Mouse (Mus musculus) spleen, postnatal 4 days (tissue): ENCODE results near the gene Nub1.

Experiments
- DNase-seq, 2 experiments: peaks; one replicate each; pipeline ENCODE4 v3.0.0; 2022; ENCODE audit warnings: low spot score in 2 of 2

Gene Nub1

DNA sequence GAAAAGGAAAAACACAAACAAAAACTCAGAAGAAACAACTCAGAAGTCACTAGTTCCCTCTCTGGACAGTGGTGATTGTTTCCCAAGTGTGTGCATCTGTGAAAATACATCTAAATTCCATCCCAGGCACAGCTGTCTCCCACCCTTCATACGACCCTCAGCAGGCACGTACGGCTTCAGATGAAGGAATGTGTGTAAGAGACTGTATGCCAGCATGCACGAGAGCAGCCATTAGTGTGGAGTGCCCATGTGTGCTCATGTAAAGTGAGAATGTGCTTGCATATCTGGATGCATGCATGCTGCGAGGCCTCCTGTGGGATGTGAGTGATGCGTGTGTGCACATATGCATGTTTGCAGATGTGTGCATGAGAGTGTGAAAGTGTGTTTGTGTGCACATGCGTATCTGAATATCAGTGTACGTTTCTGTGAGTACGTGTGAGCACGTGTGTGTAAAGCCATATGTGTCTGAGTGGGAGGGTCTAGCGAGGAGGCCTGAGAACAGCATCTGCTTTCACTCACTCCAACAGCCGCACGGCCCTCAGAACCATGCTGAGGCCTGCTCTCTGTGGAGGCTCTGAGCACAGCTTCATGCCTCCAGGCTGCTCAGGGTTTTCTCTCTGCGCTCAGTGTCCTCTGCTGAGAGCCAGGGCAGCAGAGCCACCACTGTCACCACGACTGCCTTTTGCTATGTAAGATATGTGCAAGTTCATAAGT is 56.0 kb downstream of the Nub1 start:
- DNase-seq: no peak

DNA sequence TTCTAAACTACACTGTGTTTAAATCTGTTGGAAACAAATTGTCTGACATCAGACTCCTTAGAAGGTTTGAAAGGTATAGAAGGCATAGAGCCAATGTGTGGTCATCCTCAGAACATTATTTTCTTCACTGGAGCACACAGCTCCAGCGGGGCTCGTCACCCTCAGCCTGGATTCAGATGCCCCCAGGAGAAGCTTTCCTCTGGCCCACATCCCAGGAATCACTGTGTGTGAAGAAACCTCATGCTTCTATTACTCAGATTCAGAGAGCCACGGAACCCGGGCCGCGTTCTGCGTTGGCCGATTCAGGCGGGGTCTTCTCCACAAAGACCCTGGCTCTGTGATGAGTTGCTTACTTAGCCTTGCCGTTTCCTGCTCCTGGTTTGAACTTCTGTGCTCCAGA is 58.6 kb downstream of the Nub1 start:
- DNase-seq: no peak

DNA sequence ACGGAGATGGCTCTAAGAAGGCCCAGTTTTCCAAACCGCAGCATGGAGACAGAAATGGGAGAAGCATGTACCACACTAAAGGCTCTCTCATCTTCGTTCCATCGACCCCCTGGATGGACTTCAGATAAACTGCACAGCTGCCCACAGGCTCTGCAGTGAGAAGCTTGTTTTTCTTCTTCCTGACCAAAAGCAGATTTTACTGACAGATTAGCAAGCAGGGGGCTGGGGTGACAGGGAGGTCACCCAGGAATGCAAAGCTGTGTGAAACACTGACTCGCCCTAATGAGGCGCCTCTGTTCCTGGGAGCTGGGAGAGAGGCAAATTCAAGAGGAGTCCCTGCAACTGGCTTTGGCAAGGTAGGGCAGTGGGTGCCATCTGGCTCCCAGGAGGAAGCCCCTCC is 62.2 kb downstream of the Nub1 start:
- no peak for DNase-seq

GRCm38 (mm10) chr5:24749731-24750130 is 64.4 kb downstream of the Nub1 start:
- DNase-seq: no peak

- peak; percentile 75 to 92 for DNase-seq
Measured at GRCm38 (mm10) chr5:24750321-24751304, 65.3 kb downstream of the Nub1 start.

DNA sequence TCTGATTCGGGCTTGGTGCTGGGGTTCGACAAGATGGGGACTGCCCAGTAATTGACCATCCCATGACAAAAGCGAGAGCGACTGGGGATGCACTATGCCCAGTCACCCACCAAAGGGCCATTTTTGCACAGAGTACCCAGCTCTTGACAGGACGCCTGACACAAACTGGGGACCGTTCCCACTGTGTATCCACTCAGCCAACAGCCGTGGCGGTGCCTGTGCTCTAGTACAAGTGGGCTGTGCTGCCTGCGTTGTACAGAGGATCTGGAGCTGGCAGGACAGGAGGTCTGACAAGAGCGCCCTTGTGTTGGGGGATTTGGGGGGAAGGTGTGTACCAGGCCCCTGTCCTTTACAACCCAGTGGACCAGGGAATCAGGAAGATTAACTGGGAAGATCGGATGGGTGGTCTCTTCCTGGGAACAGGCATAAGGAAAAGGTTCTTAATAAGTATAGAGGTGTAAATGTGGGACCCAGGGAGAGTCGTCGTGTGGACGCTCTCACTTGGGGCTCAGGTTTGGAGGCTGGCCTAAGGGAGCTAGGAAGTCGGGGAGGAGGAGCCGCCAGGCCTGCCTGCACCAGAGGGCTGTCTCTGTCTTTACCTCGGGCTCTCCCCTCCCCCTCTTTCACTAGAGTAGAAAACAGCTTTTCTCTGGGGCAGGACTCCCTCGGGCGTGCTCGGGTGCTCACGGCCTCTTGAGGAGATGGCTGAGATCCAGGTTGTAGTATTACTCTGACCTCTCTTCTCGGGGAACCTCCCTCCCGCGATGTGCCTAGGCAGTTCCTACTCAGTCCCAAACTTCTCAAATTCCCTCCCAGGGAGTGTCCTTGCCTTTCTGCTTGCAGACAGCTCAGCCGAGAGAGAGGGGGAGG is 66.2 kb downstream of the Nub1 start:
- peak; percentile 47 to 74 for DNase-seq

- DNase-seq: no peak
Measured at GRCm38 (mm10) chr5:24752175-24752498, 66.8 kb downstream of the Nub1 start.

- no peak for DNase-seq
Measured at GRCm38 (mm10) chr5:24756931-24757330, 71.6 kb downstream of the Nub1 start.

GRCm38 (mm10) chr5:24757816-24758215 is 72.5 kb downstream of the Nub1 start, which contains the start of gene Crygn:
TSS of gene Crygn (minus strand) at chr5:24758008.
- DNase-seq: no peak
